Mouse (Mus musculus): ENCODE data around the gene Gm9611.
"Not testable (repeated sequence)": the region's sequence is repeated elsewhere in the genome, so short reads cannot be mapped to it uniquely, and the experiment has no call there.

Gm9611 gene

GRCm38 (mm10) chr14:42297258-42297657, at the start of gene Gm9611:
Gene Gm9611, minus strand, starts transcription at chr14:42297358.
- DNase-seq (ENCODE audit: low spot score in 2 of 2) = not testable (repeated sequence)

DNA sequence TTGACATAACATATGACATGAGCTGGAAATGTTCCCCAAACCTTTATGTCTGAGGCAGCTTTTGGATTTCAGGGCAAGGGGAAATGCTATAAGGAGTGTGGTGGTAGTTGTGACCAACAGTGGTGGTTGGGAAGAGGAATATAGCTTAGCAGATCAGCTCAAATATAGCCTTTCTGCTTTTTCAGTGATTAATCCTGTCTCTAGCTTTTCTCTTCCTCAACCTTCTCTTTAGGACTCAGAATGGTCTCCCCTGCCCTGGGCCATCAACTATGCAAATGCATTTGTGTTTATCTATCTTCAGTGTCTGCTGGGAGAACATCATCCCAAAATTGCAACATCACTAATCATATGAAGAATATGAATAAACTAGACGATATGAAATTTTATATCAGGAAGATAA, 12.8 kb upstream of the Gm9611 start, which contains the start of gene Gm7995:
Gene Gm7995, plus strand, starts transcription at position 301 of the 400 bp plus-strand sequence.
- not testable (repeated sequence) for DNase-seq (ENCODE audit: low spot score in 2 of 2)

- not testable (repeated sequence) for DNase-seq (ENCODE audit: low spot score in 2 of 2)
Measured at GRCm38 (mm10) chr14:42259948-42260347, 37.2 kb downstream of the Gm9611 start, which contains the start of gene Gm17026. Gene Gm17026, minus strand, starts transcription at chr14:42260048.
